Mouse (Mus musculus) megakaryocyte, embryonic 14.5 days (primary cell): ENCODE measurements around the gene 2310007B03Rik.

Experiments
- FLI1 ChIP-seq: IDR thresholded peaks from 2 replicates; pipeline ENCODE4 v1.6.1; 2012; ENCODE audit warnings: low read length, inconsistent platforms, mixed read lengths
- GATA1 ChIP-seq: IDR thresholded peaks from 3 replicates; pipeline ENCODE4 v1.6.1; 2012; ENCODE audit warnings: mixed read lengths, low read length, inconsistent platforms, borderline replicate concordance

- no peak for TF ChIP-seq GATA1
- no peak for TF ChIP-seq FLI1
Measured at GRCm38 (mm10) chr1:93115471-93115870, 45.3 kb downstream of the 2310007B03Rik start.
